ENCODE assay signal across 11 mouse cellular contexts in the genomic region with DNA sequence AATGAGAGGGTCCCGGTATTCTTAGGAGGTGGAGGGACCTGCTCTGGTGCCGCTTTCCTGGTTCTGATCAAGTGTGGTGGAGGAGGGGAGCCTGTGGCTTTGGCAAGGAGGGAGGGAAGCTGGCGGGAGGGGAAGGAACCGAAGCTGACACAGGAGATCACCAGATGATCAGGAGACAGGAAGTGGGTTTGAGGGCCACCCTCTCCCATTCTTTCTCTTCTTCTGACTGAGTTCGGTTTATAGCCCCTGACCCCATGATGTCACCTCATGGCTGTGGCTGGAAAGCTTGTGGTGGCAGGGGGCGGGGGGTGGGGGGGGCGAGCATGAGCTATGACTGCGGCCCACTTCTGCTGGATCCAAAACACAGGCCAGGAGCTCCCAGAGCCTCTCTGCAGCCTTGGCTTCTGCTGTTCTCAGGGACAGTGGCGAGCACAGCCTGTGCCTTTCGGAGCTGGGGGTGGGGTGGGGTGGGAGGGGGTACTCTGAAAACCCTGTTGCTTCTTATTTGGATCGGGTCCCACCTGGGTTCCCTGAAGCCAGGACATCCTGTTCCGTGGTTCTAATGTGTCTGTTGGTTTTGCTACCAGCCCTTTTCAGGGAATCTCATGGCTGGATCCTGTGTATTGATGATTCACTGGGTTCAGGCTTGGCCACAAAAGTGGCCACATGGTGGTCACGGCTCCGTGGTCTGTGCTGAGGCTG.
DNase-seq lines count a peak whose midpoint lies in the region; ATAC-seq lines count a peak whose summit lies in the region.
"Had no signal": no experiment of that assay in that cellular context is flagged by ENCODE, and none has a peak within 500 bp of the region (broad histone marks: within the 10 kb centered on the region; RNA-seq: fewer than 3 reads in every experiment).

No protein-coding gene starts in this region.

- H3K4me3 ChIP-seq in kidney, embryonic 15.5 days (replicated peaks) = no peak overlapping the region
- peak overlapping the region; percentile 70 for H3K4me3 ChIP-seq in megakaryocyte, embryonic 14.5 days (replicated peaks)
- H3K4me3 ChIP-seq in hindbrain, embryonic 12.5 days = no peak overlapping the region
- H3K4me3 ChIP-seq: liver, embryonic 13.5 days had no signal

- no peaks in the 10 kb centered on the region for H3K9me3 ChIP-seq in kidney, embryonic 15.5 days (replicated peaks)
- peaks cover 15% of the 10 kb centered on the region for H3K9me3 ChIP-seq in megakaryocyte, embryonic 14.5 days
- H3K9me3 ChIP-seq in hindbrain, embryonic 12.5 days (replicated peaks) = no peaks in the 10 kb centered on the region
- H3K9me3 ChIP-seq: liver, embryonic 13.5 days had no signal

- H3K9ac ChIP-seq in kidney, embryonic 15.5 days = no peak overlapping the region
- no peak overlapping the region for H3K9ac ChIP-seq in hindbrain, embryonic 12.5 days
- H3K9ac ChIP-seq: liver, embryonic 13.5 days had no signal

- no peak for ATAC-seq in kidney, embryonic 15.5 days (replicated peaks; ENCODE audit: low FRiP score)
- ATAC-seq in cerebellum, adult (ENCODE audit: insufficient number of reproducible peaks, low FRiP score, low TSS enrichment) = no peak
- no peak for ATAC-seq in hindbrain, embryonic 12.5 days (ENCODE audit: low FRiP score)
- ATAC-seq: forebrain, embryonic 16.5 days had no signal

- WGBS in kidney, embryonic 15.5 days = 58% methylated on average over 14 of the region's 14 CpGs
- WGBS in hindbrain, embryonic 12.5 days = 75% methylated on average over 9 of the region's 14 CpGs

- H3K4me1 ChIP-seq in kidney, embryonic 15.5 days = peaks cover 30% of the 10 kb centered on the region
- H3K4me1 ChIP-seq in megakaryocyte, embryonic 14.5 days = peaks cover 47% of the 10 kb centered on the region
- H3K4me1 ChIP-seq in hindbrain, embryonic 12.5 days = peaks cover 17% of the 10 kb centered on the region

- H3K27me3 ChIP-seq in kidney, embryonic 15.5 days = 0 out of 2 replicates have a peak, but pooled peaks cover 2% of the 10 kb centered on the region
- peaks cover 73% of the 10 kb centered on the region for H3K27me3 ChIP-seq in megakaryocyte, embryonic 14.5 days (replicated peaks)
- no peaks in the 10 kb centered on the region; the same call in 1 of the 2 replicates for H3K27me3 ChIP-seq in hindbrain, embryonic 12.5 days
- H3K27me3 ChIP-seq: liver, embryonic 13.5 days had no signal

- peak; percentile 39 for DNase-seq in kidney, adult 9 months
- peak; percentile 17 for DNase-seq in MEL-GATA-1-ER (ENCODE audit: extremely low read depth, low read depth)
- peak; percentile 41 for DNase-seq in gastrocnemius, postnatal 14 days
- DNase-seq in cerebellum, adult 9-10 months = no peak
- DNase-seq: cerebellum, postnatal 10 days; liver, embryonic 13.5 days had no signal

- intact Hi-C loops in gastrocnemius, postnatal 14 days (cut with DNase I; ENCODE audit: low total_unique reads) = no loop called here

- no peaks in the 10 kb centered on the region for H3K36me3 ChIP-seq in kidney, embryonic 15.5 days
- no peaks in the 10 kb centered on the region for H3K36me3 ChIP-seq in megakaryocyte, embryonic 14.5 days (replicated peaks; ENCODE audit: low read length)
- H3K36me3 ChIP-seq in hindbrain, embryonic 12.5 days = no peaks in the 10 kb centered on the region
- H3K36me3 ChIP-seq: liver, embryonic 13.5 days had no signal

- H3K4me2 ChIP-seq in kidney, embryonic 15.5 days = no peak overlapping the region
- no peak overlapping the region for H3K4me2 ChIP-seq in hindbrain, embryonic 12.5 days (replicated peaks)
- H3K4me2 ChIP-seq: liver, embryonic 13.5 days had no signal

- H3K27ac ChIP-seq in kidney, embryonic 15.5 days = no peak overlapping the region
- H3K27ac ChIP-seq in hindbrain, embryonic 12.5 days = no peak overlapping the region
- H3K27ac ChIP-seq: liver, embryonic 13.5 days had no signal
